Mouse (Mus musculus) adrenal gland, adult 18-20 months (tissue): ENCODE results near the gene Hspe1. TPM values are rescaled to one million over a fixed set of nuclear protein-coding genes. Genes with fewer than 3 reads are reported as not detected.
"Not testable (repeated sequence)": the region's sequence is repeated elsewhere in the genome, so short reads cannot be mapped to it uniquely, and the experiment has no call there.

Experiments used
- DNase-seq, 2 experiments: peaks; one replicate each; pipeline ENCODE4 v3.0.0; 2021 to 2022; ENCODE audit warnings: low spot score in 2 of 2
- long read RNA-seq, 2 experiments: library from polyadenylated mRNA; stranded (forward); transcript quantifications; one replicate each; pipeline ENCODE4 v2.0.0; 2021
- total RNA-seq, 2 experiments: library from RNA; stranded (reverse); gene quantifications; 1 replicate in 1 of 2; 2 replicates in 1 of 2; pipeline ENCODE4 v1.2.3; 2021

Gene Hspe1
- 100 to 1,000 TPM; 720 to 924 TPM for total RNA-seq
- long read RNA-seq, experiment 1, transcript Hspe1-201 (4 exons, 774 nt) = major isoform, 171 of 186 reads
- long read RNA-seq, experiment 1, partial matches to known transcripts = 8 of 186 reads
- long read RNA-seq, experiment 1, other reads (novel, unspliced or antisense) = 5 of 186 reads
- long read RNA-seq, experiment 2, transcript Hspe1-201 (4 exons, 774 nt) = major isoform, 933 of 990 reads
- long read RNA-seq, experiment 2, transcript Hspe1-202 (2 exons, 964 nt) = minor isoform, 9 of 990 reads
- long read RNA-seq, experiment 2, partial matches to known transcripts = 24 of 990 reads
- long read RNA-seq, experiment 2, other reads (novel, unspliced or antisense) = 24 of 990 reads

DNA sequence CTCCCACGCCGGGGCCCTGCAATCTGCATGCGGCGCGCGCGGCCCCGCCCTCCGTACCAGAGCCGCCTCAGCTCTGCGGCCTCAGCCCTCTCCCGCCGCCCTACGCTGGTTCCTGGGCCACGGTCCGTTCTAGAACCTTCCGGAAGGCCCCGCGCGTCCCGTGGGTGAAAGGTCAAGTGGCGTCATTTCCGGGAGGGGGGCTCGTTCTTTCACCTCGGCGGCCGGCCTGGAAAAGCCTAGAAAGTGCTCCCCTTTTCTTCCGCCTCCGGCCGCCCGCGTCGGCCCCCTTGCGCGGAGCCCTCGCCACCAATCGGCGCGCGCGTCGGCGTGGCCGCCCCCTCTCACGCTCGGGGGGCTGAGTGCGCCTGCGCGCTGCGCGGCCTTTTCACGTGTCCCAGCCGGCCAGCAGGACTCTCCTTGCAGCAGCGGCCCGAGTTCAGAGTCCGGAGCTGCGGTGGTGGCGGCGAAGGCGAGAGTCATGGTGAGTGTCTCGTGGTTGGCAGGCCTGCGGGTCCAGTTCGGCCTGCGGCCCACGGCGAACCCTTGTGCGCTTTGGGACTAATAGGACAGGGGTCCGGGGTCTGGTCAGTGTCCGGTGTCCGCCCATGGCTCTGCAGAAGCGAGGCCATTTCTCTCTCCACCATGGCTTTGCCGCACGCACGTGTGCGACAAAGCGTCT is at the start of gene Hspe1, which contains the start of gene Hspd1:
TSS of gene Hspe1 (plus strand) at position 201 of the 679 bp plus-strand sequence.
TSS of gene Hspd1 (minus strand) at position 312 of the 679 bp plus-strand sequence.
- peak; percentile 100 for DNase-seq

DNA sequence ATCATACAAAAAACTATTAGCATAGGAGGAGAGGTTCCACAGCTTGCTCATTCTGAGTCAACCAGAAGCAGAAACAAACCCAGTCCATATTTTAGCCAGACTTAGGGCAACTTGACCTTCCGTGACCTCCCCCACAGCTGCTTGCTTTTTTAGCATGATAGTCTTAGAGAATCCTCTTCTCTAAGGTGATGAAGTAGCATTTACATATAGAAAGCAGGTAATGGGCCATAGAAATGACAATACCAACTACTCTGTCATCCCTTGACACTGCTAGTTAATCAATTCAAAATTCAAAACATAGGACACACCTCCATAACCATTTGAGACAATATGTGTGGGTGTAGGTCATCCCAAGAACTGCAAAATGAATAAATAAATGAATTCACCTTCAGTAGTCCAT is 48.0 kb upstream of the Hspe1 start:
- no peak for DNase-seq

GRCm38 (mm10) chr1:55041691-55042090 is 46.2 kb upstream of the Hspe1 start:
- DNase-seq = no peak

DNA sequence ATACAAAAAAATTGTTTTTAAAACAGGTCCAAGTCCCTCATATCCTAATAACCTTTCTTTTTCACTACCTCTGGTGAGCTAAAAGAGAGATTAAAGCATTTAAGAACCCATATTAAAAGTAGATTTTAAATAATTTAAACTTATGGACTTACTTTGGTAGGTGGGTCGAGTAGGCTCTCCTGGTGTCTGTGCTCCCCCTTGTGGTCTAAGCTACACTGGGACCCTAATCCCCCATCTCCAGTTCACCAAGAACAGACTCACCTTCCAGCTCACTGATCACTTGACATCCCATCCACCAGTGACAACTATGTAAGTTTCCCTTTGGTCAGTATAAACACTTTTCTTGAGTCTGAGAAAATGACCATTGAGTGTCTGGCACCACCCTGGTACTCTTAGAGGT is 45.7 kb upstream of the Hspe1 start:
- DNase-seq = no peak

DNA sequence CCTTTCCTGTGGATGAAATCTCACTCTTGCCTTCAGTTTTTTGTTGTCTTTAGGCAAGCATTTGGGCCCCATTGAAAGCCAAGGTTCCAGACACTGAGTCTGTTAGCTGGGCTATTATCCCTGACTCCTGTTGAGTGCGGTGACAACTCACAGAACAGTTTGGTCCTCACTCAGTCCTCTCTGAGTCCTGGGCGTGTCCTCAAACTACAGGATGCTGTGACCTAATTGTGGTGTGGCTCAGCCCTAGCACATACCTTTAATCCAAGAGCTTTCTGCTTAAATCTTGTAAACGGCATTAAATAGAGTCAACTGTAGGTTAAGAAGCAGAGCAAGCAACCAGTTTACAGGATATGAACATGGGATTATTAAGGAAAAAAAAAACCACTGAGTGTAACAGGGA is 44.8 kb upstream of the Hspe1 start:
- DNase-seq = no peak

- DNase-seq = no peak
These were observed 38.9 kb upstream of the Hspe1 start for GRCm38 (mm10) chr1:55048841-55049587.

- no peak for DNase-seq
These were observed 36.3 kb upstream of the Hspe1 start for GRCm38 (mm10) chr1:55051671-55052070.

DNA sequence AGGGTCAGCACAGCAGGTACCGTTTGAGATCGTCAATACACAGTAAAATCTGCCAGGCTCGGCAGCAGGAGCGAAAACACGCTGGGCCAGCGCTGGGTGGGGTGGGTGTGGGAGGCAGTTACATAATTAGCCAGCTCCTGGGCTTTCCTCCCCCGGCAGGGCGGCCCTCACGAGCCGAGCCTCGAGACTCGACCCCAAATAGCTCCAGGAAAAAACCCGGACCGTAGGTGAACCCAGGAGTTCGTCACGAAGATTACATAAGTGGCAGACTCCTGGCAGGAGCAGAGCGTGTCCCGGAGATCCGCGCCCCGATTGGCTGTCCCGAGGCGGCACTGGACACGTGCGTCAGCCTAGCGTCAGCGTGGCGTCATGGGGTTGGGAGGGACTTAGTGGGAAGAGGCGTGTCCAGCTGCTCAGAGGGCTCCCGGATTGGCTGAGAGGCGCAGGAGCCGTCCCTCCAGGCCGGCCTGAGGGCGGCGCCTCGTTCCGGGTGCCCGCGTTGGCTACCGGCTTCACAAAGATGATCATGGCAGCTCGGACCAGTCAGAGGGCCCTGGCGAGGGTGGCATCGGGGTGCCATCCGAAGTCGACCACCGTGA is 35.5 kb upstream of the Hspe1 start, which contains the start of gene Coq10b:
TSS of gene Coq10b (plus strand) at position 416 of the 599 bp plus-strand sequence.
- peak; percentile 99 for DNase-seq

GRCm38 (mm10) chr1:55053005-55053404 is 34.9 kb upstream of the Hspe1 start:
- peak in 1 of 2 experiments; percentile 75 for DNase-seq

DNA sequence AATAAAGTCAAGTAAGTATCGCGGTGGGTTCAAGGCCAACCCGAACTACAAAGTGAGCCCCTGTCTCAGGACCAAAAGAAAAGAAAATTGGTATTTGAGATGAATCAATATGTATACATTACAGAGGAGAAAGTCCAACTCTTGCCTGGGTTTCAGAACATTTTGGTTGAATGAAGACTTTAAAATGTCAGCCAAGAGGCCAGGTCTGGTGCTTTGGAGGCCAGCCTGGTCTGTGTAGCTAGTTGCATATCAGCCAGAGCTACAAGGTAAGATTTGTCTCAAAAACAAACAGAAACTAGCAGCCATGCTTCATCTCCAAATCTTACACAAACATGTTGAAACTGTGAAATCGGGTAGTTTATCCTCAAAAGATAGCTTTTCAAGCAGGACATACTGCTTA is 34.3 kb upstream of the Hspe1 start:
- no peak for DNase-seq

DNA sequence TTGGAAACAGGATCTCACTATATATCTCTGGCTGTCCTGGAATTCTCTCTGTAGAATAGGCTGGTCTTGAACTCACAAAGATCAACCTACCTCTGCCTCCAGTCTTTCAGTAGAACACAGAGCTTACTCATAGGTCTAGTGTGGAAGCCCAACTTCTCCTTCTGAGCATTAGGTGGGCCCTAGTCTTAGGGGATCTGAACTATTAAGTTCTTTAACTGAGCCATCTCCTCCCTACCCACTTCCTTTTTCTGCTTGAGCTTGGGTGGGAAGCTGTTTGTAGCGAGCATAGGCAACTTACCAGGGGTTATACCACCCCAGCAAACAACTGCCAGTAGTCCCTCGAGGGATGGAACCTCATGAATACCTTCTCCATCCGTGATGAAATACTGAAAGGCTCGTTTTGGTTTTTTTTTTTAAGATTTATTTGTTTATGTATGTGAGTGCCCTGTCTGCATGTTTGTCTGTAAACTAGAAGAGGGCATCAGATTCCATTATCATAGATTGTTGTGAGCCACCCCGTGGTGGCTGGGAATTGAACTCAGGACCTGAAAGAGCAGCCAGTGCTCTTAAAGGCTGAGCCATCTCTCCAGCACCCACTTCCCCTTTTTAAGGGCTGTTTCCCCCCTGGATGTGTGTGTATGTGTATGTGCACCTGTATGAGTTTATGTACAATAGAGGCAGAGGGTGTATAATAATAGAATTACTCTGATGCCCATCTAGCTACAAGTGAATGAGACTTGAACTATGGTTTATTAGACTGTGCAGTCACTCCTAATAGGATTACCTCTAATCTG is 32.4 kb upstream of the Hspe1 start:
- no peak for DNase-seq

DNA sequence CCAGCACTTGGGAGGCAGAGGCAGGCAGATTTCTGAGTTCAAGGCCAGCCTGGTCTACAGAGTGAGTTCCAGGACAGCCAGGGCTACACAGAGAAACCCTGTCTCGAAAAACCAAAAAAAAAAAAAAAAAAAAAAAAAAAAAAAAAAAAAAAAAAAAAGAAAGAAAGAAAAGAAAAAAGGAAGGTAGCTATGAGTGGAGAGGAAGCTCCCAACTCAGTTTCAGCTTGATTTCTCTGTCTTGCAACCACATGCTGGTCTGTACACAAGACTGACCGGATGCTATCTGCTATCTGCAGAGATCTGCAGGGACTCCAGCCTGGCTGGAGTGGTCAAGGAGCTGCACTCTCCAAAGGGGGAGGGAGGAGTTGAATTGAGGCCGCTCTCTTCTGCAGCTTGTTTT is 29.5 kb upstream of the Hspe1 start:
- not testable (repeated sequence) for DNase-seq

DNA sequence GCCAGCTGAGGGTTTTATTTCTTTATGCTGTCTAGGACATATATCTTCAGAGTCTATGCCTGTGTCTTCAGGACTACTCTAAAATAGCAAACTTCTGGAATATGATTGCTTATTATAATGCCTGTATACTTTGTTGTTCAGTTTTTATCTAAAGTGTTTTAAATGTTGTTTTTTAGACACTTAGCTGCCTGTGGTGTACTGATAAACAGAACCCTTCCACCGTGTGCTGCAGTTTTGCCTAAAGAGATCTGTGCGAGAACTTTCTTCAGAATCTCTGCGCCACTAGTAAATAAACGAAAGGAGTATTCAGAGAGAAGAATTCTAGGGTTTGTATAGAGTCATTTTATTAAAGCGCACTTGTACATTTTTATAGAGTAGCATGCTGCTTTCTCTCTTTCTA is 26.8 kb upstream of the Hspe1 start:
- DNase-seq = no peak

DNA sequence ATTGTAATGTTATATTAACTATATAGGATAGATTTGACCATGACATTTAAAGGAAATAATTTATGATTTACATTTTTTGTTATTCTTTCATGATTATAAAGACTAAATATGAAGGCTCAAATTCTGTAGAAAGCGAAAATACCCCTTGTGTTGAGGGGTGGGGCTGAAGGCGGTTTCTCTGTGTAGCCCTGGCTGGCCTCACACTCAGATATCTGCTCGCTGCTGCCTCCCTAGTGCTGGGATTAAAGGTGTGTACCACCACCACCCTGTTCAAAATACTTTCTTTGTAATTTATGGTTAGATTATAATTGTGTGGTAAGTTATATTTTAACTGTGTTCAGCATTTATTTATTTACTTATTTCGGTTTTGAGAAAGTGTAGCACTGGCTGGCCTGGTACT is 26.2 kb upstream of the Hspe1 start:
- no peak for DNase-seq

DNA sequence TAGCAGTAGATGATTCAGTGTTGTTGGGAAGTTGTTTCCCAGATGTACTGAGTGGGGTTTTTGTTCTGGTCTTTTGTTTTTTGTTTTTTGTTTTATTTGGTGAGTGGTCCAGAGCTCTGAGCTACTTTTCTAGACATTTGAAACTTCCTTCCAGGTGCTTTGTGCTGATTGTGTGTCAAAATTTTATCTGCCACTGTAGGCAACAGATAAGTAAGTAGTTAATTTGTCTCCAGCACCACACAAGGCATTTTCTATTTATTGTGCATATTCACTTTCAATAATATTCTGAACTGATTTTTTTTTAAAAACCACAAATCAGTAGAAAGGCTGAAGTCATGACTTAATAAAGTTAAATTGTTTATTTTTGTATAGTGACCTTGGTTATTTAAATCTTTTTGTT is 15.6 kb upstream of the Hspe1 start:
- not testable (repeated sequence) for DNase-seq

- DNase-seq = no peak
These were observed 13.2 kb upstream of the Hspe1 start for GRCm38 (mm10) chr1:55074757-55075156.

DNA sequence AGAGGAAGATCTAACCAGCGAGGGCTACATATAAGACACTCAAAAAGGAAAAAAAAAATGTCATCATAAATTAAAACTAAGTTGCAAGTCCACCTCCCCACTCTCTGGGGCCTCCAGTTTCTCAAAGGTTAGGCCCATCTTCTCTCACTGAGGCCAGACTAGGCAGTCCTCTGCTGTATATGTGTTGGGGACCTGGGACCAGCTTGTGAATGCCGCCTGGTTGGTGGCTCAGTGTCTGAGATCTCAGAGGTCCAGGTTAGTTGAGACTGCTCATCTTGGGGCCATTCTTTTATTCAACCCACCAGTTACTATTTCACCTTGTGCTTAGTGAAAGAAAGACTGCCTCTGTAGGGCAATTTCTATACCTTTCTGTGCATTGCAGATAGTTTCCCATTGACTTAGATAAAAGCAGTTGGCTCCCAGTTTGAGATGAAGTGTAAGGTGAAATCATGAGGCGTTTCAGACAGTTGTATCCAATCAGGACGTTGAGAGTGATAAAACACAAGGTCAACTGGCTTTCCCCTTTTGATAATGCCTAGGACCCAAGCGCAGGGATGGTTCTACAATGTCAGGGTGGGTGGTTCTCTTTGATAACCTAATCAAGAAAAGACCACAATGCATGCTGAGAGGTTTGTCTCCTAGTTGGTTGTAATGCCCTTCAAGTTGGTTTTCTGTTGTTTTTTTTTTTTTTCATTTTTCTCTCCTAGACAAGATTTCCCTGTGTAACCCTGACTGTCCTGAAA is 12.1 kb upstream of the Hspe1 start:
- no peak for DNase-seq

DNA sequence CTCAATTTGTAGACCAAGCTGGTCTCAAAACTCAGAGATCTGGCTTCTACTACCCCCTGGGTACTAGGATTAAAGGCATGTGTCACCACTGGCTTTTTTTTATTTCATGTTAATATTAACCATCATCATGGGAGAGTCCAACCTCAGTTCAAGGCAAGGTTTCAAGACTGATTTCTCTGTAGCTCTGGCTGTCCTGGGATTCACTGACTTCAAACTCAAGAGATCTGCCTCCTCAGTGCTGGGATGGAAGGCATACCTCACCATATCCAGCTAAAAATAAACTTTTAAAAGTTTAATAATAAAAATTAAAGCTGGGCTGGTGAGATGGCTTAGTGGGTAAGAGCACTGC is 11.6 kb upstream of the Hspe1 start:
- no peak for DNase-seq

GRCm38 (mm10) chr1:55076849-55077516 is 10.9 kb upstream of the Hspe1 start:
- no peak for DNase-seq
